ENCODE assay signal across 8 mouse cellular contexts in the genomic region with DNA sequence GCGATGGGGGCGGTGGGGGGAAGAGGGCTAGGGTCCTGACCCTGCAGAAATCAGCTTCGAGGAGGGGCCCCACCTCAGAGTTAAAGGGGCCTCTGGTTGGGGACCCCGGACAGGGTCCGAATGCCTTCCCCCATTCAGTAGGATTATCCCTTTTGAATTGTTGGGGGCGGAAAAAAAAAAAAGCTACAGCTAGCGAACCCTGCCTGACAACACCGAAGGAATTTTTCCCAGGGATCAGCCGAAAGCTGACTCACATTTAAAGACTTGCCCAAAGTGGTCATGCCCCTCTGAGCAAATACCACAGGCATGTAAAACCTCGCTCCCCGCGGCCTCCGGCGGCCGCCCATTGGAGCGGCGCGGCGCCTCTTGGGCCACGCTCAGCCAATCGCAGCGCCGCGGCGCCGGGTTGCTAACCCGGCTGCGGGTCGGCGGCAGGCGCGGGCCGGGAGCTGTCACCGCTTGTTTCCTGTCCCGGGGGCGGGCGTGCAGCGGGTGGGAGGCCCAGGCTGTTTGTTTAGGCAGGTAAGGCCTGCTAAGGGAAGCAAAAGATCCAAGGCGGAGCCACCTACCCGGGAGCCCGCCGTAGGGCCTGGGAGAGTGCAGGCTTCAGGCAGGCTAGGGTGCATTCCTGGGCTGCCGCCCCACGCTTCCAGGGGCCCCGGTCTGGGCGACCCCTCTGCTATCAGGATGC.
DNase-seq lines count a peak whose midpoint lies in the region; ATAC-seq and TF ChIP-seq lines count a peak whose summit lies in the region.

No protein-coding gene starts in this region.

- no peak; the same call in 1 of the 2 replicates for TF ChIP-seq POLR2A in bone marrow, adult 2 months (IDR thresholded peaks at IDR 0.05; ENCODE audit: borderline replicate concordance, control insufficient read depth, low read depth, low read length)

- H3K4me1 ChIP-seq in bone marrow, adult 2 months (ENCODE audit: control insufficient read depth, insufficient read depth, low read length): peaks cover 1% of the 10 kb centered on the region
- H3K4me1 ChIP-seq in embryonic facial prominence, embryonic 15.5 days: peaks cover 29% of the 10 kb centered on the region
- H3K4me1 ChIP-seq in heart, embryonic 10.5 days: peaks cover 57% of the 10 kb centered on the region
- peaks cover 22% of the 10 kb centered on the region for H3K4me1 ChIP-seq in kidney, embryonic 14.5 days (ENCODE audit: control insufficient read depth, insufficient read depth, low read length)

- H3K36me3 ChIP-seq in embryonic facial prominence, embryonic 15.5 days: no peaks in the 10 kb centered on the region
- H3K36me3 ChIP-seq in heart, embryonic 10.5 days: no peaks in the 10 kb centered on the region
- H3K36me3 ChIP-seq in kidney, embryonic 14.5 days (ENCODE audit: control insufficient read depth, insufficient read depth, low read length): no peaks in the 10 kb centered on the region

- WGBS in bone marrow, adult 2 months: 2% methylated on average over 46 of the region's 46 CpGs
- WGBS in embryonic facial prominence, embryonic 15.5 days: under 1% methylated on average over 46 of the region's 46 CpGs
- WGBS in heart, embryonic 10.5 days: under 1% methylated on average over 46 of the region's 46 CpGs
- under 1% methylated on average over 46 of the region's 46 CpGs for WGBS in kidney, embryonic 14.5 days

- no peaks in the 10 kb centered on the region for H3K27me3 ChIP-seq in embryonic facial prominence, embryonic 15.5 days
- no peaks in the 10 kb centered on the region for H3K27me3 ChIP-seq in heart, embryonic 10.5 days (ENCODE audit: insufficient read depth, poor library complexity, severe bottlenecking)
- H3K27me3 ChIP-seq in kidney, embryonic 14.5 days (ENCODE audit: control insufficient read depth, insufficient read depth, low read length): no peaks in the 10 kb centered on the region

- ATAC-seq in embryonic facial prominence, embryonic 15.5 days (ENCODE audit: insufficient number of reproducible peaks, low FRiP score, low TSS enrichment, low read depth): peak; percentile 94
- ATAC-seq in kidney, embryonic 14.5 days (ENCODE audit: low FRiP score, low TSS enrichment): peak; percentile 96
- ATAC-seq in monocyte, adult 5-6 weeks (replicated peaks; ENCODE audit: insufficient number of reproducible peaks, low FRiP score, low TSS enrichment, poor library complexity, severe bottlenecking): 0 out of 2 replicates have a peak, but pooled peaks have one; percentile 57

- H3K9me3 ChIP-seq in embryonic facial prominence, embryonic 15.5 days (replicated peaks): no peaks in the 10 kb centered on the region
- no peaks in the 10 kb centered on the region for H3K9me3 ChIP-seq in heart, embryonic 10.5 days
- H3K9me3 ChIP-seq in kidney, embryonic 14.5 days (ENCODE audit: control insufficient read depth, low read length): no peaks in the 10 kb centered on the region

- peak overlapping the region; percentile 44; the same call in 1 of the 2 replicates for H3K27ac ChIP-seq in bone marrow, adult 2 months (ENCODE audit: control insufficient read depth, insufficient read depth, low read depth, low read length, poor library complexity)
- H3K27ac ChIP-seq in embryonic facial prominence, embryonic 15.5 days (replicated peaks): peak overlapping the region; percentile 92
- peak overlapping the region; percentile 96 for H3K27ac ChIP-seq in heart, embryonic 10.5 days
- H3K27ac ChIP-seq in kidney, embryonic 14.5 days (ENCODE audit: low read depth, low read length): peak overlapping the region; percentile 92

- DNase-seq in A20 (ENCODE audit: low read depth, low spot score) (peak; percentile 67), liver (peak; percentile 92)
- peak; percentile 96 for DNase-seq in heart, embryonic 10.5 days (ENCODE audit: low spot score)
- DNase-seq in spleen, postnatal 36 days (ENCODE audit: low spot score in 2 of 2): peak; percentile 82 to 84

- H3K4me2 ChIP-seq in embryonic facial prominence, embryonic 15.5 days (replicated peaks): peak overlapping the region; percentile 63
- peak overlapping the region; percentile 67 for H3K4me2 ChIP-seq in kidney, embryonic 14.5 days (replicated peaks; ENCODE audit: low read depth, low read length)

- H3K9ac ChIP-seq in embryonic facial prominence, embryonic 15.5 days: peak overlapping the region; percentile 39; the same call in 1 of the 2 replicates
- peak overlapping the region; percentile 53 for H3K9ac ChIP-seq in kidney, embryonic 14.5 days (ENCODE audit: low read depth, low read length)

- no peak for TF ChIP-seq CTCF in bone marrow, adult 2 months (IDR thresholded peaks at IDR 0.05; ENCODE audit: control insufficient read depth, insufficient read depth, low read length)

- H3K4me3 ChIP-seq in bone marrow, adult 2 months (replicated peaks; ENCODE audit: control insufficient read depth, low read depth, low read length): peak overlapping the region; percentile 62
- H3K4me3 ChIP-seq in embryonic facial prominence, embryonic 15.5 days (replicated peaks): peak overlapping the region; percentile 45
- peak overlapping the region; percentile 64 for H3K4me3 ChIP-seq in heart, embryonic 10.5 days
- peak overlapping the region; percentile 38 for H3K4me3 ChIP-seq in kidney, embryonic 14.5 days (ENCODE audit: low read length)

Comparison
In these comparisons a context has a peak if more than half of its experiments do, and no peak if none do; other contexts are left out.
1. Peak in every context shown above with its lines: DNase-seq, ATAC-seq, H3K4me3 ChIP-seq and H3K27ac ChIP-seq.
2. H3K27ac ChIP-seq: peak in every context shown above with its lines; median percentile 96 in heart, embryonic 10.5 days; 92 in embryonic facial prominence, embryonic 15.5 days; 92 in kidney, embryonic 14.5 days; 44 in bone marrow, adult 2 months.